Mouse (Mus musculus) retina, adult 2 months (tissue): ENCODE results near the gene Slc4a2.
A peak's percentile ranks its signal among the peaks of the same experiment; 100 is the strongest.
"Not testable (repeated sequence)": the region's sequence is repeated elsewhere in the genome, so short reads cannot be mapped to it uniquely, and the experiment has no call there.

Experiments used
- DNase-seq: peaks from one replicate; pipeline ENCODE4 v3.0.0-alpha.2; 2012; ENCODE audit warnings: low read depth, low spot score

The Slc4a2 gene

DNA sequence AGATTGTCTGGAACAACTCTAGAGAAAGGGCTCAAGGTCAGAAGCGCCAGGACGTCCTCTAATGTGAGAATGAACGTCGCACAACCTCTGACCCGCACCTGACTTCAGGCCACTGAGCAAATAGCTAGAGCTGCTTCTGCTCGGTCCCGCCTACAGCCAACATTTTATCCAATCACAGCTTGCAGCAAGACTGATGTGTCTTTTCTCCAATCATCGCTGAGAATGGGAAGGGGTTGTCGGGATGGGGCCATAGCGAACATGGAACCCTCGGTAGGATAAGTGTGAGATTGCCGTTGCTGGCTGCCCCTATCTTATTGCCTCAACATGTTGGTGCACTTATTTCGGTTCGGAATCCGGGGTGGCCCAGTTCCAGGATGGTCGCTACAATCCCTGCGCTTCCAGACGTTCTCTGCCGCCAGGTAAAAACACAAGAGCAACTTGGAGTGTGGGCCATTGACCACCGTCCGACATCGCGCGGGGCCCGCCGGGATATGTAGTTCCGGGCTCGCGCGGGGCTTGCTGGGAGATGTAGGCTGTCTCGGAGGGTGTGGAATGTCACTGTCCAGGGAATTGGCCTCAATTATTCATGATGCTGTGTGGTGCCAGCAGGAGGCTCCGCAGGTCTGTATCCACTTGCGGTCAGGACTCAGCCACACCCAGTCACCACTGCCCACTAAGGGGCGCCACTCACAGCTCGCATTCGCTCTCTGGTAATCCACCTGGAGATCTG, 29.3 kb upstream of the Slc4a2 start:
- DNase-seq, result peak; percentile 97

DNA sequence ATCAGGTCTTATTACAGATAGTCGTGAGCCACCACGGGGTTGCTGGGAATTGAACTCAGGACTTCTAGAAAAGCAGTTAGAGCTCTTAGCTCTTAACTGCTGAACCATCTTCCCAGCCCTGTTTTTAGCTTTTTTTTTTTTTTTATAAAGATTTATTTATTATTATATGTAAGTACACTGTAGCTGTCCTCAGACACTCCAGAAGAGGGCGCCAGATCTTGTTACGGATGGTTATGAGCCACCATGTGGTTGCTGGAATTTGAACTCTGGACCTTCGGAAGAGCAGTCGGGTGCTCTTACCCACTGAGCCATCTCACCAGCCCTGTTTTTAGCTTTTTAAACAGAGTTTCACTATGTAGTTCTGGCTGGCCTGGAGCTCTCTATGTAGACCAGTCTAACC, 27.4 kb upstream of the Slc4a2 start:
- not testable (repeated sequence) for DNase-seq

GRCm38 (mm10) chr5:24399686-24400085, 24.0 kb upstream of the Slc4a2 start:
- no peak for DNase-seq

GRCm38 (mm10) chr5:24400362-24400761, 23.3 kb upstream of the Slc4a2 start:
- no peak for DNase-seq

GRCm38 (mm10) chr5:24400911-24401605, 22.6 kb upstream of the Slc4a2 start:
- DNase-seq, result no peak

DNA sequence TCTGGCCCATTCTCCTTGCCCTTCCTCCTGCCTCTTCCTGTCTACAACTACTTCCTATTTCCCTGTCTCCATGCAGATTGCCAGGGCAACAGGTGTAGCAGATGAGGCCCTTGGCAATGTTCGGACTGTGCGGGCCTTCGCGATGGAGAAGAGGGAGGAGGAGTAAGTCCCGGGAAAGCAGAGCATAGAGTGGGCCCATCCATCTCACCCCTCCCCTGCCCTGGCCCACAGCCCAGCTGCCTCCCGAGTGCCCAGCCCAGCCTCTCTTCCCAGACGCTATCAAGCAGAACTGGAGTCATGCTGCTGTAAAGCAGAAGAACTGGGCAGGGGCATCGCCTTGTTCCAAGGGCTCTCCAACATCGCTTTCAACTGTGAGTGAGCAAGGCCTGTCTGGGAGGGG, 21.7 kb upstream of the Slc4a2 start:
- DNase-seq, result no peak

- no peak for DNase-seq
Measured at GRCm38 (mm10) chr5:24404594-24405360, 18.9 kb upstream of the Slc4a2 start.

- DNase-seq, result no peak
Measured at GRCm38 (mm10) chr5:24405389-24405876, 18.2 kb upstream of the Slc4a2 start.

- no peak for DNase-seq
Measured at GRCm38 (mm10) chr5:24408651-24409050, 15.0 kb upstream of the Slc4a2 start.

GRCm38 (mm10) chr5:24409466-24409865, 14.2 kb upstream of the Slc4a2 start:
- DNase-seq, result no peak

- DNase-seq, result no peak
Measured at GRCm38 (mm10) chr5:24412063-24412462, 11.6 kb upstream of the Slc4a2 start.

- DNase-seq, result no peak
Measured at GRCm38 (mm10) chr5:24413042-24413693, 10.5 kb upstream of the Slc4a2 start, which contains the start of gene Asic3. Gene Asic3 (plus strand): TSS chr5:24413392.

GRCm38 (mm10) chr5:24413938-24414337, 9.7 kb upstream of the Slc4a2 start:
- DNase-seq, result no peak

DNA sequence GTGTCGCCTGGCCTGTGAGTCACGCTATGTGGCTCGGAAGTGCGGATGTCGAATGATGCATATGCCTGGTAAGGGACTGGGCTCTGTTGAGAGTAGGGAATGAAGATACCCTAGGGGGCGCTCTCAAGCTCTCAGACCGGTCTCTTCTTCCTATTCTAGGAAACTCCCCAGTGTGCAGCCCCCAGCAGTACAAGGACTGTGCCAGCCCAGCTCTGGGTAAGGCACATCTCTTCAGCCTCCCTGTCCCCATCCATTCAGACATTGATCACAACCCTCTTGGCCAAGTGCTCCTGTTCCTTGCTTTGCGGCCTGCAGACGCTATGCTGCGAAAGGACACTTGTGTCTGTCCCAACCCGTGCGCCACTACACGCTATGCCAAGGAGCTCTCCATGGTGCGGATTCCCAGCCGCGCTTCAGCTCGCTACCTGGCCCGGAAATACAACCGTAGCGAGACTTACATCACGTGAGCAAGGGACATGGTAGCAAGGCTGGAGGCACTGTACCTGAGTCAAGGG, 7.4 kb upstream of the Slc4a2 start:
- no peak for DNase-seq

GRCm38 (mm10) chr5:24417587-24417986, 6.0 kb upstream of the Slc4a2 start:
- DNase-seq, result no peak

DNA sequence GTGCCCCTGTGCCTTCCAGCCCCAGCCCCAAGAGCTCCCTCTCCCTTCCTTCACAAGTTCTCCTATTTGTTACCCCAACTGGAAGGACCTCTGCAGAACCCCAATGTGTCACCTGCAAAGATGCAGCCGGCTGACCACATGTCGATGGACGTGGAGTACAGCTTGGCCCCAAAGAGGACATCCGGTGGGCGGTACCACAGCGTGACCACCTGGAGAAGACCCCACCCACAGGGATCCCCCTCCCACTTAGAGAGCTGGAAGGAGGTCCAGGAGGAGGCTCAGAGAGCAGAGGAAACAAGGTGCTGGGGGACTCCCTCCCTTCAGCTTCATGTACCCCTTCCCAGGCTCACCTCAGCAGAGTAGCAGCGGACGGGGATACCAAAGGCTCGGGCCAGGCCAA, 3.3 kb upstream of the Slc4a2 start:
- DNase-seq, result no peak

- DNase-seq, result no peak
Measured at GRCm38 (mm10) chr5:24424004-24424781, 556 bp downstream of the Slc4a2 start.

GRCm38 (mm10) chr5:24424861-24425411, 1.3 kb downstream of the Slc4a2 start:
- DNase-seq, result peak; percentile 78

DNA sequence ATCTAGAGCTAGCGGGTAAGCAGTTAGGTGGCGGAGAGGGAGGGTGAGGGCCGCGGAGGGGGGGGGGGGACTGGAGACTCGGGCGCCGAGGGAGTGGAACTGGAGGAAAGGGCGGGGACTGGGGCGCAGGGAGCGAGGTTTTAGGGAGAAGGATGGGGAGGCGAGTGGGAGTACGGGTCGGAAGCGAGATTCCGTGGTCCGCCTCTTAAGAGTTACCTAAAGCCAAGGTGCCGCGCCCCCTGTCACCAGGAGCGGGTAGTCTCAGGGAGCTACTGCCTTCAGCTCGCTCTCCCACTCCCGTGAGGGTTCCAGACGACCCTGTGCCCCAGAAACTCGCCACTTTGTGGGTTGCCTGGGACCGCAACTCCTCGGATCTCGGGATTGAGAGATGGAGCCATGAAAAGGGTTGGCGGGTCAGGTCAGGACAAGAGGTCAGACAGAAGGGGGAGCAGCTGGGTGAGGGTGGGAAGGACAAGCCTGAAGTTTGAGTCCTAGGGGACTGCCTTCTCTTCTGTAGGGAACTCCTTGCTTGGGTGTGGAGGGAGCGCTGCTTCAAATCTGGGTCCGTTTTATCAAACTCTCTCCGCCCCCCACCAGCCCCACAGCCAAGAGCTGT, 1.9 kb downstream of the Slc4a2 start:
- no peak for DNase-seq

- no peak for DNase-seq
Measured at GRCm38 (mm10) chr5:24426037-24426432, 2.4 kb downstream of the Slc4a2 start.
